Mouse (Mus musculus) retina, postnatal 7 days (tissue): ENCODE results near the gene Clp1.
A peak's percentile ranks its signal among the peaks of the same experiment; 100 is the strongest.

Experiments used
- DNase-seq: peaks from one replicate; pipeline ENCODE4 v3.0.0-alpha.2; 2012; ENCODE audit warnings: low read depth, low spot score

The Clp1 gene

DNA sequence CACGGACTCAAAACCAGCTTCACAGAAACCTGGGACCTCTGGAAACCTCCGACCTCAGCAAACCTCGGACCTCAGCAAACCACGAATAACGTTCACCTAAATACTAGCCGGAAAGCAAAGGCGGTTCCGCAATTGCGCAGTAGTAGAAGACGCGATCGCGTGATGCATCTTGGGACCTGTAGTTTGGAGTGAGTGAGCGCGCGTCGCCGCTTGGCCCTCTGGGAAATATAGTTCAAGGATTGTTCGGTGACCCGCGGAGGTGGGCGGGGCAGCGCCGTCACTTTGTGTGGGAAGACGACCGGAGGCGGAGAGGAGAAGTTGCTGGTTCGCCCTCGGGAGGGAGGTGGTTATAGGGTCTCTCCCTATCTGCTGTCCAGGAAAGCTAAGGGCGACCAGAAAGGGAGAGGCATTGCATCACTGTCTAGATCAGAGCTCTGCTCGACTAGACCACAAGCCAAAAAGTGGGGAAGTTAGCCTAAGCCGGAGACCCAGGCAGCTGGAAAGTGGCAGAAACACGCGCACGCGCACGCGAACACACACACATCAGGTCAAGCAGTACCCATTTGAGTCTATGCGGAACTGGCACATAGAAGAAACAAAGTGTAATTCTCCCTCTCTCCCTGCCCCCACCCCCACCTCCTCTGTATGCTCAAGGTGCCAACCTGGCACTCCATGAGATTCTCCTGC lies at the start of gene Clp1:
Gene Clp1, minus strand, starts transcription at position 179 of the 687 bp plus-strand sequence.
- DNase-seq: peak; percentile 93

GRCm38 (mm10) chr2:84775665-84776064 lies 48.5 kb upstream of the Clp1 start:
- DNase-seq: no peak

DNA sequence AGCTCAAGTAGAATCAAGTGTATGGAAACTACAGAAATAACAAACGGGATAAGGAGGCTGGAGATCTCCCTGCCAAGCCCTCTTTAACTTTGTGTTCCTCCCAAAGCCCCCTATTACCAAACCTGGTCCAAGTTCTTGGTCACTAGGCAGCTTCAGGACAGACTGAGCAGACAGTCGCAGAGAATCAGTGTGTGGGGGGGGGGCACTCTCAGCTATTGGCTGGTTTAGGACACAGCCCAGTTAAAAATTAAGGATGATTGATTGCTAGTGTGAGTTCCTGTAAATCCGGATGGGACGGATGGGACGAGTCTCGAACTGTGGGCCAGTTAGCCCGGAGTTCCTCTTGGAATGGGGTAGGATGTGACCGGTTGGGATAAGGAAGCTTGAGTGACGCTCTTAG lies 48.1 kb upstream of the Clp1 start, which contains the start of gene Serping1:
Gene Serping1, minus strand, starts transcription at position 204 of the 400 bp plus-strand sequence.
- no peak for DNase-seq

GRCm38 (mm10) chr2:84774751-84775150 lies 47.6 kb upstream of the Clp1 start:
- peak; percentile 42 for DNase-seq

DNA sequence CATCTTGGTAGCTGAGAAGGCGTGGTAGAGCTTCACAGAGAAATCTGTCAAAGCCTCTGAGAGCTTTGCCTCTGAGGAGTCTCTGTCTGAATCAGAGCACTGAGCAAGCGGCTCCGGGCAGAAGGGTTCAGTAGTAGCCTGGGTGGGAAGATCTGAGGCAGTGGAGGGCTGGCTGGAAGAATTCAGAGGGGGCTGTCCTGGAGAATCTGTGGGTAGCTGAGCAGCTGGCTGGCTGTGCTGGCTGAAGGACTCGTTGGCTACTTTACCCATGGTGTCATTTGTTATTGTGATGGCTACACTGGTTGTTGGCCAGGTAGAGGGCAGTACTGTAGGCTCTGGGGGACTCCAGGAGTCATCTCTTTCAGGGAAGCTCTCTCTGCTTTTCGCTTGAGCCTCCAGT lies 46.0 kb upstream of the Clp1 start:
- no peak for DNase-seq

- DNase-seq: no peak
These were observed 45.3 kb upstream of the Clp1 start for GRCm38 (mm10) chr2:84772454-84772853.

GRCm38 (mm10) chr2:84770501-84770900 lies 43.4 kb upstream of the Clp1 start:
- DNase-seq: no peak

- no peak for DNase-seq
These were observed 35.7 kb upstream of the Clp1 start for GRCm38 (mm10) chr2:84762818-84763217.

DNA sequence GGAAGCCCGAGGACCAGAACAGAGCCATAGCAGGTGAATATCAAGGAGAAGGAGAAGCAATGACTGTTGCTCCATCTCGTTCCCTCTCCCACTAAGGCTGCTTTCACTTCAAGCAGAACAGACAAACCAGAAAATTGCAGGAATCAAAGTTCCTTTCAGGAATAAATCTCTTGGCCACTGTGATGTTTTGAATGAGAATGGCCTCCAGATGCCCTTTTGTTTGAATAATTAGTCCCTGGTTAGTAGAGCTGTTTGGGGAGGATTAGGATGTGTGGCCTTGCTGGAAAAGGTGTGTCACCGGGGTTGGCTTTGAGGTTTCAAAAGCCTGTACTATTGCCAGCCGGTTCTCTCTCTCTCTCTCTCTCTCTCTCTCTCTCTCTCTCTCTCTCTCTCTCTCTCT lies 35.1 kb upstream of the Clp1 start:
- DNase-seq: no peak

- no peak for DNase-seq
These were observed 34.7 kb upstream of the Clp1 start for GRCm38 (mm10) chr2:84761840-84762239.

DNA sequence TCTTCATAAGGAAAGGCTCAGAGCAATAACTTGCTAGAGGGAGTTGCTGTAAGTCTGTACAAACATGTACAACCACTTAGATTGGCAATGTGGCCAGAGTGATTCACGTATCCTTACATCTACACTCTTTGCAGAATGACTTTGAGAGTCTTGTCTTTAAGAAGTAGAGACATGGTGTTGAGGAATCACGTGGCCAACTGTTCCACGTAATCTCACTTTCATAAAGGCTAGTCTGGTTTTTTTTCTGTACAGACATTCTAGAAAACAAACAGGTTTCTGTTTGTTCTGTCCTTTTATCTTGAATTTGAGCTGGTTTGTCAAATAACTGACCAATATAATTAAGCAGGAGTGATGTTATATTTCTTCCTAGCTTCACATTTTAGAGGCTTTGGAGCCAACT lies 34.2 kb upstream of the Clp1 start:
- DNase-seq: no peak

GRCm38 (mm10) chr2:84760777-84761176 lies 33.6 kb upstream of the Clp1 start:
- DNase-seq: no peak

GRCm38 (mm10) chr2:84758542-84759127 lies 31.5 kb upstream of the Clp1 start:
- DNase-seq: no peak

GRCm38 (mm10) chr2:84757026-84757682 lies 30.0 kb upstream of the Clp1 start:
- no peak for DNase-seq

DNA sequence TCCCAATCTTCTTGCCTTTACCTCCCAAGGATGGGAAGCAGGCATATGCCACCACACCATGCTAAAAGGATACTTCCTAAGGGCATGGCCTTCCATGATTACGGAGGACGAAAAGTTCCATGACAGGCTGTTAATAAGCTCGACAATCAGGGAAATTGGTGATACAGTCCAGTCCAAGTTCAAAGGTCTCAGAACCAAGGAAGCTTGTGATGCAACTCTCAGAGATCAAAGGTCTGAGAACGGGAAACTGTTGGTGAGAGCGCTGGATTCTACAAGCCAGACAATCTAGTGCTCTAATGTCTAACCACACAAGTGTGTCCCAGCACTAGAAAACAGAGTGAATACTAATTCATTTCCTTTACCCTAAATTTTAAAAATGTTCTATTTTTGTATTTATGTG lies 29.1 kb upstream of the Clp1 start:
- no peak for DNase-seq

GRCm38 (mm10) chr2:84750115-84750514 lies 23.0 kb upstream of the Clp1 start:
- no peak for DNase-seq

DNA sequence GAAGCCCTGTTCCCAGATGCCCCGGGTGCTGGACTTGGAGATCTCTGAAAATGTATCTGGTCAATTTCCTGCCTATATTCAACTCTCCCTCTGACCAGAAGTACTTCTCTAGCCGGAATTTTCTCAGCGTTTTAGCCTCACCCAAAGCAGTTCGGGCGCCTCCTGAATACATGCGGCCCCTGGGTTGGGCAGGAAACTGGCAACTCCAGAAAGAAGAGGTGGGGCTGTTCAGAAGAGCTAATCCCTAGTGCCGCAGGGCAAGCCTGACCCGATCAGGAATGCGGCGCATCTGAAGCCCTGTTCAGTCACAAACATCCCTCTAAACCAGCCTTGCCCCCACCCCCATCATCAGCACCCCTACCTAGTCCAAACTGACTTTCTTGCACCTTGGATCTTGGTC lies 17.0 kb upstream of the Clp1 start:
- DNase-seq: no peak

- DNase-seq: peak; percentile 58
These were observed 16.4 kb upstream of the Clp1 start, which contains the start of gene Gm19426 for GRCm38 (mm10) chr2:84743561-84743960. TSS of gene Gm19426 (minus strand) at chr2:84743655.

GRCm38 (mm10) chr2:84742451-84743283 lies 15.5 kb upstream of the Clp1 start:
- no peak for DNase-seq

DNA sequence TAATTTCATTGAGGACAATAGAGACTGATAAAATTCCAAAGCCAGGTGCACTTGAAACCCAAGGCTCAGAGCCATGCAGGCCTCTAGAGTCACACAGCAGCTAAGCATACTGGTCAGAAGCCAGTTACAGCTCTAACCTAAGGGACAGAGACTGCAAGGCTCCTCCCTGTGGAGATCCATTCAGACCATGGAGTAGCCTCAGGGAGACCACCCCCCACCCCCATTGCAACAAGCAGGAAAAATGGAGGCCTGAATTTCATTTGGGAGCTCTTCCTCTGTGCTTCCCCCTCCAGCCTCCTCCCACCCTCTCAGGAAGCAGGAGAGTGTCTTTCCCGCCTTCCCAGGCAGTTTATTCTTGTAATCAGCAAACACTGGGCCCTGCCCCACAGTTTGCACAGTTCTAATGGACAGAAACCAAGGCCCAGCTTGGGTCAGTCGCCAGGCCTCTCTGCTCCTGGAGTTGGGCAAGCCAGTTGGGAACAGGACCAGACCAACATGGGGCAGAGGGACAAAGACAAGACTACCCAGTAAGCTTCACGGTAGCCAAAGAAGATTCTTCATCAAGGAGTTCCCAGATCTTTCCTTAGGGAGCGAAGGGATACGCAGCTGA lies 14.8 kb upstream of the Clp1 start:
- no peak for DNase-seq

- no peak for DNase-seq
These were observed 13.6 kb upstream of the Clp1 start for GRCm38 (mm10) chr2:84740608-84741333.
